8 mouse cellular contexts compared by ENCODE assay signal in the genomic region with DNA sequence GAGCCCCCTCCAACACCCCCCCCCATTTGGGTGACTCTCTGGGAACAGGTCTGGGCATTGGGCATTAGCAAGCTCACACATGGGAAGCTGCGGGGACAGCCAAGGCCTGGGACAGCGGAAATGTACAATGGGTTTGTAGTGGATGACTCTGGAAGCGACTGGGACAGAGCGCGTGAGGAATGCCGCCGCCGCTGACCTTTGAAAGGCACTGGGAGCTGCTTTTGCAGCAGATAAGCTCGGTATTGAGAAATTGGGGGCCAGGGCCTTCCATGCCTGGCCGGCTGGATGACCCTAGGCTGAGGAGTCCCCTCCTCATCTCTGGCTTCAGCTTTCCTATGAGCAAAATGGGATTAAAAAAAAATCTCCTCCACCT. TPM values are rescaled to one million over a fixed set of nuclear protein-coding genes. Genes with fewer than 3 reads are reported as not detected.
DNase-seq lines count a peak whose midpoint lies in the region; ATAC-seq and TF ChIP-seq lines count a peak whose summit lies in the region.

No protein-coding gene starts in this region.

- H3K4me2 ChIP-seq in midbrain, embryonic 11.5 days, result peak overlapping the region; percentile 12; the same call in 1 of the 2 replicates
- no peak overlapping the region for H3K4me2 ChIP-seq in midbrain, postnatal 0 days (ENCODE audit: low read depth, low read length, poor library complexity, severe bottlenecking)
- no peak overlapping the region for H3K4me2 ChIP-seq in limb, embryonic 12.5 days
- no peak overlapping the region for H3K4me2 ChIP-seq in stomach, postnatal 0 days (replicated peaks; ENCODE audit: low read depth)

- peaks cover 52% of the 10 kb centered on the region for H3K4me1 ChIP-seq in midbrain, embryonic 11.5 days (ENCODE audit: control insufficient read depth, insufficient read depth, low read length)
- peaks cover 5% of the 10 kb centered on the region; the same call in 1 of the 2 replicates for H3K4me1 ChIP-seq in midbrain, postnatal 0 days (ENCODE audit: insufficient read depth, low read length)
- peaks cover 56% of the 10 kb centered on the region for H3K4me1 ChIP-seq in limb, embryonic 12.5 days (replicated peaks)
- peaks cover 24% of the 10 kb centered on the region for H3K4me1 ChIP-seq in stomach, postnatal 0 days (replicated peaks; ENCODE audit: control insufficient read depth, insufficient read depth)

- H3K36me3 ChIP-seq in midbrain, embryonic 11.5 days (ENCODE audit: control insufficient read depth, insufficient read depth, low read length), result no peaks in the 10 kb centered on the region; the same call in 1 of the 2 replicates
- no peaks in the 10 kb centered on the region for H3K36me3 ChIP-seq in midbrain, postnatal 0 days (ENCODE audit: insufficient read depth, low read length)
- H3K36me3 ChIP-seq in limb, embryonic 12.5 days, result peaks cover 9% of the 10 kb centered on the region; the same call in 1 of the 2 replicates
- no peaks in the 10 kb centered on the region; the same call in 1 of the 2 replicates for H3K36me3 ChIP-seq in stomach, postnatal 0 days (ENCODE audit: control insufficient read depth, insufficient read depth, low read length)

- no peak for TF ChIP-seq EP300 in stomach, postnatal 0 days (optimal IDR thresholded peaks at IDR 0.05)

- H3K9ac ChIP-seq in midbrain, embryonic 11.5 days (ENCODE audit: low read length), result peak overlapping the region; percentile 32; the same call in 1 of the 2 replicates
- H3K9ac ChIP-seq in midbrain, postnatal 0 days (replicated peaks; ENCODE audit: low read length, poor library complexity, severe bottlenecking), result no peak overlapping the region
- no peak overlapping the region for H3K9ac ChIP-seq in limb, embryonic 12.5 days (replicated peaks)
- no peak overlapping the region for H3K9ac ChIP-seq in stomach, postnatal 0 days (ENCODE audit: low read length)

- no peak for TF ChIP-seq CTCF in midbrain, postnatal 0 days (IDR thresholded peaks at IDR 0.05)
- TF ChIP-seq CTCF in stomach, postnatal 0 days (IDR thresholded peaks at IDR 0.05; ENCODE audit: low read depth), result no peak

- peak overlapping the region; percentile 66 for H3K27ac ChIP-seq in midbrain, embryonic 11.5 days (ENCODE audit: low read depth, low read length)
- no peak overlapping the region for H3K27ac ChIP-seq in midbrain, postnatal 0 days (ENCODE audit: low read depth, low read length)
- peak overlapping the region; percentile 45; the same call in 1 of the 2 replicates for H3K27ac ChIP-seq in limb, embryonic 12.5 days
- H3K27ac ChIP-seq in stomach, postnatal 0 days (replicated peaks), result peak overlapping the region; percentile 61

- DNase-seq in adrenal gland, adult (ENCODE audit: inconsistent age in 2 of 2, low spot score in 1 of 2), result peak; percentile 85 to 87
- DNase-seq in adrenal gland, postnatal 4 days (ENCODE audit: low spot score in 2 of 2), result no peak
- peak; percentile 92 for DNase-seq in midbrain, embryonic 11.5 days (ENCODE audit: low spot score, missing footprints)
- DNase-seq in midbrain, postnatal 0 days (ENCODE audit: low spot score), result no peak
- no peak for DNase-seq in stomach, postnatal 0 days (ENCODE audit: low spot score)
- no peak for DNase-seq in spleen, adult 18-20 months

- no peaks in the 10 kb centered on the region for H3K27me3 ChIP-seq in midbrain, embryonic 11.5 days (ENCODE audit: control insufficient read depth, insufficient read depth, low read length)
- no peaks in the 10 kb centered on the region for H3K27me3 ChIP-seq in midbrain, postnatal 0 days (ENCODE audit: insufficient read depth, low read length)
- no peaks in the 10 kb centered on the region for H3K27me3 ChIP-seq in limb, embryonic 12.5 days
- no peaks in the 10 kb centered on the region for H3K27me3 ChIP-seq in stomach, postnatal 0 days (ENCODE audit: control insufficient read depth, insufficient read depth, low read length)

- H3K9me3 ChIP-seq in midbrain, embryonic 11.5 days (ENCODE audit: control insufficient read depth, low read length), result no peaks in the 10 kb centered on the region
- no peaks in the 10 kb centered on the region for H3K9me3 ChIP-seq in midbrain, postnatal 0 days (ENCODE audit: low read length)
- no peaks in the 10 kb centered on the region for H3K9me3 ChIP-seq in limb, embryonic 12.5 days
- no peaks in the 10 kb centered on the region for H3K9me3 ChIP-seq in stomach, postnatal 0 days (ENCODE audit: control insufficient read depth, low read length)

- WGBS in midbrain, embryonic 11.5 days, result 16% methylated on average over 10 of the region's 10 CpGs
- 33% methylated on average over 10 of the region's 10 CpGs for WGBS in midbrain, postnatal 0 days
- WGBS in limb, embryonic 12.5 days, result 67% methylated on average over 10 of the region's 10 CpGs
- 28% methylated on average over 10 of the region's 10 CpGs for WGBS in stomach, postnatal 0 days

- no peak overlapping the region for H3K4me3 ChIP-seq in midbrain, embryonic 11.5 days (ENCODE audit: low read depth, low read length)
- no peak overlapping the region for H3K4me3 ChIP-seq in midbrain, postnatal 0 days (ENCODE audit: low read depth, low read length)
- no peak overlapping the region for H3K4me3 ChIP-seq in limb, embryonic 12.5 days (replicated peaks)
- H3K4me3 ChIP-seq in stomach, postnatal 0 days (ENCODE audit: low read depth, low read length), result no peak overlapping the region

- ATAC-seq in midbrain, embryonic 11.5 days (ENCODE audit: low FRiP score), result no peak
- no peak for ATAC-seq in midbrain, postnatal 0 days (ENCODE audit: low FRiP score)
- no peak for ATAC-seq in limb, embryonic 12.5 days (ENCODE audit: insufficient number of reproducible peaks, insufficient read depth, low FRiP score, low TSS enrichment, low read depth)
- ATAC-seq in stomach, postnatal 0 days (ENCODE audit: low FRiP score, low TSS enrichment), result no peak
- ATAC-seq in cerebellum, adult (ENCODE audit: insufficient number of reproducible peaks, low FRiP score, low TSS enrichment), result no peak

RNA-seq across cellular contexts. Expression of gene Epha2, which starts 8.7 kb away (rescaled TPM):
- 10 to 100 TPM; 19.0 to 21.5 TPM for total RNA-seq in adrenal gland, postnatal 4 days (2021)
- 2.2 and 2.5 TPM in 2 replicates for polyA plus RNA-seq in midbrain, embryonic 11.5 days (2014; fragmentation: Nextera tagmentation; extraction: Ambion mirVana)
- total RNA-seq in midbrain, postnatal 0 days (2014; rRNA removed), result 3.1 and 3.2 TPM in 2 replicates
- polyA plus RNA-seq in midbrain, postnatal 0 days (2015; fragmentation: Nextera tagmentation; extraction: Ambion mirVana), result 0.27 and 0.30 TPM in 2 replicates
- polyA plus RNA-seq in limb, embryonic 12.5 days (2016; fragmentation: Nextera tagmentation; extraction: Ambion mirVana), result 3.1 and 3.9 TPM in 2 replicates
- polyA plus RNA-seq in stomach, postnatal 0 days (2015; fragmentation: Nextera tagmentation; extraction: Ambion mirVana), result 3.9 and 4.9 TPM in 2 replicates

RNA-seq across cellular contexts. Expression of gene Fam131c, which starts 58.3 kb away (rescaled TPM):
- total RNA-seq in adrenal gland, postnatal 4 days (2021), result 1 to 10 TPM; 1.9 to 3.0 TPM
- polyA plus RNA-seq in midbrain, embryonic 11.5 days (2014; fragmentation: Nextera tagmentation; extraction: Ambion mirVana), result 2.2 and 2.9 TPM in 2 replicates
- 105 and 119 TPM in 2 replicates for total RNA-seq in midbrain, postnatal 0 days (2014; rRNA removed)
- polyA plus RNA-seq in midbrain, postnatal 0 days (2015; fragmentation: Nextera tagmentation; extraction: Ambion mirVana), result 56.7 and 60.2 TPM in 2 replicates
- polyA plus RNA-seq in limb, embryonic 12.5 days (2016; fragmentation: Nextera tagmentation; extraction: Ambion mirVana), result 0.43 and 0.63 TPM in 2 replicates
- 3.4 and 3.6 TPM in 2 replicates for polyA plus RNA-seq in stomach, postnatal 0 days (2015; fragmentation: Nextera tagmentation; extraction: Ambion mirVana)

Comparison
In these comparisons a context has a peak if more than half of its experiments do, and no peak if none do; other contexts are left out.
1. DNase-seq: peak in adrenal gland, adult (2 of 2) and midbrain, embryonic 11.5 days (single experiment); none in adrenal gland, postnatal 4 days (0 of 2), midbrain, postnatal 0 days (single experiment), stomach, postnatal 0 days (single experiment) and spleen, adult 18-20 months (0 of 2).
2. RNA of gene Fam131c, which starts 58.3 kb away (polyA plus RNA-seq): 56.7 to 60.2 TPM in midbrain, postnatal 0 days; 3.4 to 3.6 TPM in stomach, postnatal 0 days, 2.2 to 2.9 TPM in midbrain, embryonic 11.5 days and 0.43 to 0.63 TPM in limb, embryonic 12.5 days; every median in the first group is over 10 times any median in the second.